Mouse (Mus musculus) heart, embryonic 12.5 days (tissue): Measurements from ENCODE around the gene Tesk1. TPM values are rescaled to one million over a fixed set of nuclear protein-coding genes. Genes with fewer than 3 reads are reported as not detected.

Experiments
- ATAC-seq: fragments of 200-750 bp; cut with Nextera tagmentation; 2 replicates; pipeline ENCODE4 v1.8.0; 2017; ENCODE audit warnings: moderate TSS enrichment, moderate library complexity; ENCODE audit not compliant: insufficient number of reproducible peaks, low FRiP score
- H3K27ac ChIP-seq: fragments of 300-500 bp; sonication (generic); 2 replicates; pipeline ENCODE4 v1.5.1; 2016; ENCODE audit warnings: mild to moderate bottlenecking, moderate library complexity; ENCODE audit not compliant: poor library complexity, severe bottlenecking
- H3K27me3 ChIP-seq: fragments of 300-500 bp; sonication (generic); replicated peaks from 2 replicates; pipeline ENCODE4 v1.6.1; 2016; ENCODE audit warnings: mild to moderate bottlenecking, moderate library complexity
- H3K36me3 ChIP-seq: fragments of 300-500 bp; sonication (generic); 2 replicates; pipeline ENCODE4 v1.6.1; 2016; ENCODE audit warnings: mild to moderate bottlenecking, moderate library complexity
- H3K4me1 ChIP-seq: fragments of 300-500 bp; sonication (generic); replicated peaks from 2 replicates; pipeline ENCODE4 v1.6.1; 2016; ENCODE audit warnings: mild to moderate bottlenecking
- H3K4me2 ChIP-seq: fragments of 300-500 bp; sonication (generic); 2 replicates; pipeline ENCODE4 v1.6.1; 2016; ENCODE audit warnings: mild to moderate bottlenecking, moderate library complexity
- H3K4me3 ChIP-seq: fragments of 300-500 bp; sonication (generic); 2 replicates; pipeline ENCODE4 v1.5.1; 2016; ENCODE audit warnings: mild to moderate bottlenecking
- H3K9ac ChIP-seq: fragments of 300-500 bp; sonication (generic); 2 replicates; pipeline ENCODE4 v1.6.1; 2016; ENCODE audit warnings: mild to moderate bottlenecking, moderate library complexity
- H3K9me3 ChIP-seq: fragments of 300-500 bp; sonication (generic); replicated peaks from 2 replicates; pipeline ENCODE4 v1.6.1; 2016; ENCODE audit warnings: mild to moderate bottlenecking, moderate library complexity
- WGBS: fragments of 180-500 bp; shearing (Covaris S2); methylation state at CpG from one replicate; pipeline ENCODE4 v1.1.7; 2016; 5-methylcytosine and 5-hydroxymethylcytosine counted together
- polyA plus RNA-seq: library from polyadenylated mRNA; unstranded; fragments of >200 nt; fragmentation: Nextera tagmentation; extraction: Ambion mirVana; gene quantifications from 2 replicates; pipeline ENCODE4 v1.2.1, GENCODE M21; 2016

The Tesk1 gene
- polyA plus RNA-seq, 1 experiment from 2014 or later: 10.3 TPM

- H3K4me3 ChIP-seq: no peak overlapping the region
- no peak overlapping the region for H3K4me2 ChIP-seq
- H3K27me3 ChIP-seq: no peaks in the 10 kb centered on the region
- H3K9me3 ChIP-seq: no peaks in the 10 kb centered on the region
- ATAC-seq: no peak
- 88% methylated on average over 10 of the region's 10 CpGs for WGBS
- H3K36me3 ChIP-seq: 0 out of 2 replicates have a peak, but pooled peaks cover 6% of the 10 kb centered on the region
- H3K9ac ChIP-seq: no peak overlapping the region
- peaks cover 50% of the 10 kb centered on the region for H3K4me1 ChIP-seq
- no peak overlapping the region for H3K27ac ChIP-seq
Measured at GRCm38 (mm10) chr4:43404697-43405096, 37.0 kb upstream of the Tesk1 start.

- ATAC-seq: peak; percentile 91
- H3K27me3 ChIP-seq: no peaks in the 10 kb centered on the region
- peak overlapping the region; percentile 55 for H3K4me3 ChIP-seq
- peak overlapping the region; percentile 86 for H3K4me2 ChIP-seq
- WGBS: 1% methylated on average over 28 of the region's 28 CpGs
- 0 out of 2 replicates have a peak, but pooled peaks cover 6% of the 10 kb centered on the region for H3K36me3 ChIP-seq
- H3K9me3 ChIP-seq: no peaks in the 10 kb centered on the region
- H3K9ac ChIP-seq: peak overlapping the region; percentile 81
- H3K4me1 ChIP-seq: peaks cover 34% of the 10 kb centered on the region
- H3K27ac ChIP-seq: peak overlapping the region; percentile 89
Measured at GRCm38 (mm10) chr4:43406162-43406971, 35.4 kb upstream of the Tesk1 start.

- Histone ChIP-seq H3K9me3 (no peaks in the 10 kb centered on the region), H3K36me3 (0 out of 2 replicates have a peak, but pooled peaks cover 6% of the 10 kb centered on the region), H3K27ac (peak overlapping the region; percentile 89), H3K4me2 (peak overlapping the region; percentile 86), H3K4me1 (peaks cover 27% of the 10 kb centered on the region), H3K27me3 (no peaks in the 10 kb centered on the region), H3K9ac (peak overlapping the region; percentile 81), H3K4me3 (peak overlapping the region; percentile 55)
- no peak for ATAC-seq
- 58% methylated on average over 12 of the region's 12 CpGs for WGBS
Measured at GRCm38 (mm10) chr4:43407071-43407920, 34.4 kb upstream of the Tesk1 start.

GRCm38 (mm10) chr4:43414761-43415160 is 27.0 kb upstream of the Tesk1 start:
- H3K27ac ChIP-seq: no peak overlapping the region
- no peak overlapping the region for H3K4me3 ChIP-seq
- H3K4me1 ChIP-seq: peaks cover 35% of the 10 kb centered on the region
- no peak overlapping the region for H3K9ac ChIP-seq
- H3K27me3 ChIP-seq: no peaks in the 10 kb centered on the region
- H3K4me2 ChIP-seq: no peak overlapping the region
- no peak for ATAC-seq
- peaks cover 39% of the 10 kb centered on the region for H3K36me3 ChIP-seq
- 89% methylated on average over 14 of the region's 14 CpGs for WGBS
- no peaks in the 10 kb centered on the region for H3K9me3 ChIP-seq

GRCm38 (mm10) chr4:43415221-43416070 is 26.3 kb upstream of the Tesk1 start:
- no peak overlapping the region for H3K9ac ChIP-seq
- H3K27ac ChIP-seq: no peak overlapping the region
- no peak overlapping the region for H3K4me3 ChIP-seq
- WGBS: 77% methylated on average over 29 of the region's 29 CpGs
- H3K36me3 ChIP-seq: peaks cover 39% of the 10 kb centered on the region
- H3K9me3 ChIP-seq: no peaks in the 10 kb centered on the region
- no peak overlapping the region for H3K4me2 ChIP-seq
- H3K4me1 ChIP-seq: peaks cover 40% of the 10 kb centered on the region
- ATAC-seq: no peak
- no peaks in the 10 kb centered on the region for H3K27me3 ChIP-seq

- no peak overlapping the region for H3K4me2 ChIP-seq
- H3K9me3 ChIP-seq: no peaks in the 10 kb centered on the region
- H3K4me3 ChIP-seq: no peak overlapping the region
- peaks cover 39% of the 10 kb centered on the region for H3K36me3 ChIP-seq
- H3K4me1 ChIP-seq: peaks cover 40% of the 10 kb centered on the region
- H3K27ac ChIP-seq: no peak overlapping the region
- no peak overlapping the region for H3K9ac ChIP-seq
- no peaks in the 10 kb centered on the region for H3K27me3 ChIP-seq
- WGBS: 91% methylated on average over 22 of the region's 22 CpGs
- ATAC-seq: no peak
Measured at GRCm38 (mm10) chr4:43416071-43416490, 25.7 kb upstream of the Tesk1 start.

- Histone ChIP-seq H3K9ac (peak overlapping the region; percentile 2; the same call in 1 of the 2 replicates), H3K27me3 (no peaks in the 10 kb centered on the region; the same call in 1 of the 2 replicates), H3K9me3 (no peaks in the 10 kb centered on the region), H3K4me1 (peaks cover 40% of the 10 kb centered on the region), H3K27ac (peak overlapping the region; percentile 45; the same call in 1 of the 2 replicates), H3K4me2 (no peak overlapping the region), H3K4me3 (no peak overlapping the region), H3K36me3 (peaks cover 51% of the 10 kb centered on the region)
- 56% methylated on average over 16 of the region's 16 CpGs for WGBS
- ATAC-seq: no peak
Measured at GRCm38 (mm10) chr4:43417269-43418062, 24.3 kb upstream of the Tesk1 start.

GRCm38 (mm10) chr4:43418450-43418849 is 23.3 kb upstream of the Tesk1 start:
- Histone ChIP-seq H3K27ac (no peak overlapping the region), H3K9me3 (no peaks in the 10 kb centered on the region), H3K36me3 (peaks cover 61% of the 10 kb centered on the region), H3K4me1 (peaks cover 33% of the 10 kb centered on the region), H3K4me2 (no peak overlapping the region), H3K27me3 (peaks cover 4% of the 10 kb centered on the region; the same call in 1 of the 2 replicates), H3K4me3 (no peak overlapping the region), H3K9ac (no peak overlapping the region)
- no peak for ATAC-seq
- WGBS: 73% methylated on average over 4 of the region's 4 CpGs

GRCm38 (mm10) chr4:43418973-43419656 is 22.6 kb upstream of the Tesk1 start:
- no peak for ATAC-seq
- Histone ChIP-seq H3K36me3 (peaks cover 65% of the 10 kb centered on the region), H3K27ac (no peak overlapping the region), H3K4me3 (no peak overlapping the region), H3K9ac (no peak overlapping the region), H3K27me3 (peaks cover 11% of the 10 kb centered on the region; the same call in 1 of the 2 replicates), H3K4me2 (no peak overlapping the region), H3K4me1 (peaks cover 31% of the 10 kb centered on the region), H3K9me3 (no peaks in the 10 kb centered on the region)
- WGBS: 49% methylated on average over 15 of the region's 15 CpGs
